Mouse (Mus musculus): Measurements from ENCODE around the gene Ctnna3.

GRCm38 (mm10) chr10:63994251-63994650, 564.4 kb downstream of the Ctnna3 start:
- TF ChIP-seq CTCF (IDR thresholded peaks at IDR 0.05; ENCODE audit: low read depth) (no peak), EP300 (IDR thresholded peaks at IDR 0.05; ENCODE audit: low read depth) (no peak)
